Mouse (Mus musculus): ENCODE measurements at regions not wholly inside any gene's neighbourhood (a gene's known extent, or its start where the extent isn't known, plus 50 kb on each side); places are given as distances from the start of the nearest gene placed in this dataset.

DNA sequence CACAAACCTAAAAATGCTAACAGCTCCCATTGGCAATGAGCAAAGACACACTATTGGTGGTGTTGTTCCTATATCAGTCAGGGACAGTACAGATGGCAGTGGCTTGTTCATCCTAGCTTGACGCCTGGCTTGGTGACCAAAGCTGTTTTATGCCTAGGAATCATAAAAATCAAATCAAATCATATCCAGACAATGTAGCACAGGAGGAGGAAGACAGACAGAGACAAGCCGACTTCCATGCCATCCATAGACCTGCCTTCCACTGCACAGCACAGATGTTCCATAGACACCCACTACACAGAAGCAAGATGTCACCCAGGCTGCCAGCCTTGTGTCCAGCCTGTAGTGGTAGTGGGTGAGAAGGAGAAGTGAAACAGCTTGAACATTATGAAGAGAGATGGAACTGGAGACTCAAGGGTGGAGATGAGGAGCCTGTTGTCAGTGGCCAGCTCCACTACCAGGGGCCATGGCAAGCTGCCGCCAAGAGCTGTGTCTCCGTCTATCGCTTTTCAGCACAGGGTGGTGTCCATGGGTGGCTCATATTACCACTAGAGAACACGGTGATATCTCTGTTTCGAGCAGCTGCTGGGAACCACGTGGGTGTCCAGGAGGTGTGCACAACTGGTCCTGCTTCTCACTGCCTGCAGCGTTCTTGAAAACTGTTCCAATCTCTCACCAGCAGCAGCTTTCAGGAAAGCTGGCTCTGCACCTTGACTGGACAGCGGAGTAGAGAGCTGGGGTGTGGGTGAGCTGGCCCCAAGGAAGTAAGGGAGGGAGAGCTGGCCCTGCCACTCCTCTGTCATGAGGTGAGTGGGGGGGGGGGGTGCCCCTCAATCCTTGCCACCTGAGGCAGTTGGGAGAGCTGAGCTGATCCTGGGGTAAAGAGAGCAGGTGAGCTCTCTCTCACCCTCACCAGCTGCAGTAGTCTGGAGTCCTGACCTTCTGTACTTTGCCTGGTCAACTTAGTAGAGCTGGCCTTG, 51.5 kb upstream of the Luzp2 start:
- Histone ChIP-seq H3K4me2 (ENCODE audit: low read depth, low read length) (no peak overlapping the region), H3K27me3 (ENCODE audit: insufficient read depth, low read length) (no peaks in the 10 kb centered on the region), H3K4me1 (ENCODE audit: insufficient read depth, low read length) (no peaks in the 10 kb centered on the region), H3K9me3 (ENCODE audit: low read length) (no peaks in the 10 kb centered on the region), H3K36me3 (ENCODE audit: insufficient read depth, low read length) (no peaks in the 10 kb centered on the region), H3K27ac (peak overlapping the region; percentile 42; the same call in 1 of the 2 replicates), H3K9ac (replicated peaks; ENCODE audit: low read length) (no peak overlapping the region), H3K4me3 (ENCODE audit: low read length) (no peak overlapping the region)
- 73% methylated on average over 10 of the region's 10 CpGs for WGBS
- DNase-seq (ENCODE audit: low spot score) (peak; percentile 55), ATAC-seq (peak; percentile 76)
- no peak for TF ChIP-seq CTCF (IDR thresholded peaks at IDR 0.05; ENCODE audit: low read depth)
